20 mouse cellular contexts compared by ENCODE assay signal in genomic region chr6:72248150-72248914, GRCm38 (mm10). TPM values are rescaled to one million over a fixed set of nuclear protein-coding genes. Genes with fewer than 3 reads are reported as not detected.
DNase-seq lines count a peak whose midpoint lies in the region; ATAC-seq lines count a peak whose summit lies in the region.
"Had no signal": no experiment of that assay in that cellular context is flagged by ENCODE, and none has a peak within 500 bp of the region (broad histone marks: within the 10 kb centered on the region; RNA-seq: fewer than 3 reads in every experiment).

No protein-coding gene starts in this region.

- H3K27me3 ChIP-seq in kidney, embryonic 15.5 days = no peaks in the 10 kb centered on the region
- no peaks in the 10 kb centered on the region for H3K27me3 ChIP-seq in neural tube, embryonic 14.5 days (ENCODE audit: control insufficient read depth, insufficient read depth, low read length)
- H3K27me3 ChIP-seq in neural tube, embryonic 15.5 days (replicated peaks) = 0 out of 2 replicates have a peak, but pooled peaks cover 2% of the 10 kb centered on the region
- H3K27me3 ChIP-seq in embryonic facial prominence, embryonic 14.5 days (replicated peaks; ENCODE audit: control insufficient read depth, insufficient read depth, low read length) = no peaks in the 10 kb centered on the region; the same call in 1 of the 2 replicates
- H3K27me3 ChIP-seq: lung, embryonic 15.5 days; midbrain, embryonic 15.5 days; Patski had no signal

- no peak overlapping the region for H3K9ac ChIP-seq in kidney, embryonic 15.5 days
- H3K9ac ChIP-seq in neural tube, embryonic 14.5 days (replicated peaks; ENCODE audit: low read depth, low read length) = no peak overlapping the region
- no peak overlapping the region for H3K9ac ChIP-seq in neural tube, embryonic 15.5 days (replicated peaks)
- no peak overlapping the region for H3K9ac ChIP-seq in embryonic facial prominence, embryonic 14.5 days (ENCODE audit: low read depth, low read length)
- H3K9ac ChIP-seq: forebrain, postnatal 0 days; liver, embryonic 12.5 days; lung, embryonic 15.5 days; midbrain, embryonic 15.5 days had no signal

- no peaks in the 10 kb centered on the region for H3K36me3 ChIP-seq in kidney, embryonic 15.5 days
- H3K36me3 ChIP-seq in neural tube, embryonic 14.5 days (ENCODE audit: control insufficient read depth, insufficient read depth, low read length) = no peaks in the 10 kb centered on the region
- H3K36me3 ChIP-seq in neural tube, embryonic 15.5 days = no peaks in the 10 kb centered on the region
- no peaks in the 10 kb centered on the region for H3K36me3 ChIP-seq in embryonic facial prominence, embryonic 14.5 days (ENCODE audit: control insufficient read depth, insufficient read depth, low read length)
- H3K36me3 ChIP-seq: liver, embryonic 12.5 days; lung, embryonic 15.5 days; midbrain, embryonic 15.5 days had no signal

- no peak overlapping the region for H3K4me2 ChIP-seq in kidney, embryonic 15.5 days
- H3K4me2 ChIP-seq in neural tube, embryonic 14.5 days (ENCODE audit: low read depth, low read length) = no peak overlapping the region
- H3K4me2 ChIP-seq in neural tube, embryonic 15.5 days = no peak overlapping the region
- H3K4me2 ChIP-seq in embryonic facial prominence, embryonic 14.5 days (ENCODE audit: low read depth, low read length) = no peak overlapping the region
- H3K4me2 ChIP-seq: liver, embryonic 12.5 days; lung, embryonic 15.5 days; midbrain, embryonic 15.5 days had no signal

- WGBS in kidney, embryonic 15.5 days = 37% methylated on average over 15 of the region's 15 CpGs
- WGBS in neural tube, embryonic 14.5 days = 80% methylated on average over 15 of the region's 15 CpGs
- WGBS in neural tube, embryonic 15.5 days = 79% methylated on average over 15 of the region's 15 CpGs
- 35% methylated on average over 15 of the region's 15 CpGs for WGBS in embryonic facial prominence, embryonic 14.5 days

- H3K4me1 ChIP-seq in kidney, embryonic 15.5 days = peaks cover 36% of the 10 kb centered on the region
- no peaks in the 10 kb centered on the region for H3K4me1 ChIP-seq in neural tube, embryonic 14.5 days (ENCODE audit: control insufficient read depth, insufficient read depth, low read length)
- H3K4me1 ChIP-seq in neural tube, embryonic 15.5 days = peaks cover 25% of the 10 kb centered on the region
- peaks cover 41% of the 10 kb centered on the region for H3K4me1 ChIP-seq in embryonic facial prominence, embryonic 14.5 days (ENCODE audit: control insufficient read depth, insufficient read depth, low read length)

- ATAC-seq in kidney, embryonic 15.5 days (replicated peaks; ENCODE audit: low FRiP score) = peak; percentile 48; the same call in 1 of the 2 replicates
- 0 out of 2 replicates have a peak, but pooled peaks have one; percentile 16 for ATAC-seq in neural tube, embryonic 14.5 days (ENCODE audit: low read depth)
- no peak for ATAC-seq in neural tube, embryonic 15.5 days (ENCODE audit: low FRiP score)
- peak; percentile 75 for ATAC-seq in embryonic facial prominence, embryonic 14.5 days (ENCODE audit: low read depth)
- ATAC-seq: activated CD4-positive, CD25-positive, alpha-beta regulatory T cell, adult 4 months; forebrain, postnatal 0 days; liver, embryonic 12.5 days; midbrain, embryonic 15.5 days; Patski had no signal

- no peaks in the 10 kb centered on the region for H3K9me3 ChIP-seq in kidney, embryonic 15.5 days (replicated peaks)
- no peaks in the 10 kb centered on the region for H3K9me3 ChIP-seq in neural tube, embryonic 14.5 days (ENCODE audit: control insufficient read depth, low read length)
- no peaks in the 10 kb centered on the region for H3K9me3 ChIP-seq in neural tube, embryonic 15.5 days (replicated peaks)
- H3K9me3 ChIP-seq in embryonic facial prominence, embryonic 14.5 days (ENCODE audit: control insufficient read depth, low read length) = no peaks in the 10 kb centered on the region
- H3K9me3 ChIP-seq: liver, embryonic 12.5 days; lung, embryonic 15.5 days; midbrain, embryonic 15.5 days had no signal

- no peak overlapping the region for H3K4me3 ChIP-seq in kidney, embryonic 15.5 days (replicated peaks)
- H3K4me3 ChIP-seq in neural tube, embryonic 14.5 days (ENCODE audit: low read depth, low read length) = no peak overlapping the region
- H3K4me3 ChIP-seq in neural tube, embryonic 15.5 days (replicated peaks) = no peak overlapping the region
- no peak overlapping the region for H3K4me3 ChIP-seq in embryonic facial prominence, embryonic 14.5 days (ENCODE audit: low read depth, low read length)
- H3K4me3 ChIP-seq: liver, embryonic 12.5 days; lung, embryonic 15.5 days; midbrain, embryonic 15.5 days had no signal

- DNase-seq in kidney, adult 11 months = no peak
- peak; percentile 91 for DNase-seq in embryonic facial prominence, embryonic 14.5 days (ENCODE audit: low spot score)
- DNase-seq in mesoderm, embryonic 11.5 days (ENCODE audit: low read depth, low spot score) = peak; percentile 65
- no peak for DNase-seq in cerebellum, postnatal 4 days (ENCODE audit: low spot score in 2 of 2)
- no peak for DNase-seq in left cerebral cortex, adult 11 months (ENCODE audit: low spot score)
- DNase-seq: adrenal gland, postnatal 25 days; cerebellum, adult 8-10 months; forebrain, postnatal 0 days; gastrocnemius, postnatal 10 days; thymus, postnatal 14 days had no signal

- H3K27ac ChIP-seq in kidney, embryonic 15.5 days = no peak overlapping the region
- no peak overlapping the region for H3K27ac ChIP-seq in neural tube, embryonic 14.5 days (ENCODE audit: low read depth, low read length)
- no peak overlapping the region for H3K27ac ChIP-seq in neural tube, embryonic 15.5 days (replicated peaks)
- H3K27ac ChIP-seq in embryonic facial prominence, embryonic 14.5 days (replicated peaks; ENCODE audit: low read depth, low read length) = no peak overlapping the region; the same call in 1 of the 2 replicates
- H3K27ac ChIP-seq: liver, embryonic 12.5 days; lung, embryonic 15.5 days; midbrain, embryonic 15.5 days had no signal

RNA-seq across cellular contexts. Expression of gene Atoh8, which starts 13.0 kb away (rescaled TPM):
- 18.5 and 18.9 TPM in 2 replicates for polyA plus RNA-seq in kidney, embryonic 15.5 days (2015; fragmentation: Nextera tagmentation; extraction: Ambion mirVana)
- 1.1 and 2.4 TPM in 2 replicates for polyA plus RNA-seq in neural tube, embryonic 14.5 days (2014; fragmentation: Nextera tagmentation; extraction: Ambion mirVana)
- polyA plus RNA-seq in neural tube, embryonic 15.5 days (2015; fragmentation: Nextera tagmentation; extraction: Ambion mirVana) = 3.1 and 5.1 TPM in 2 replicates
- polyA plus RNA-seq in embryonic facial prominence, embryonic 14.5 days (2014; fragmentation: Nextera tagmentation; extraction: Ambion mirVana) = 12.1 and 12.9 TPM in 2 replicates
- polyA plus RNA-seq: activated CD4-positive, CD25-positive, alpha-beta regulatory T cell, adult 4 months had no signal

RNA-seq across cellular contexts. Expression of gene Sftpb, which starts 56.1 kb away (rescaled TPM):
- polyA plus RNA-seq in kidney, embryonic 15.5 days (2015; fragmentation: Nextera tagmentation; extraction: Ambion mirVana) = not detected in 2 replicates
- polyA plus RNA-seq in neural tube, embryonic 14.5 days (2014; fragmentation: Nextera tagmentation; extraction: Ambion mirVana) = not detected in 2 replicates
- polyA plus RNA-seq in neural tube, embryonic 15.5 days (2015; fragmentation: Nextera tagmentation; extraction: Ambion mirVana) = 0.13 and 0.40 TPM in 2 replicates
- not detected in 2 replicates for polyA plus RNA-seq in embryonic facial prominence, embryonic 14.5 days (2014; fragmentation: Nextera tagmentation; extraction: Ambion mirVana)
- polyA plus RNA-seq: activated CD4-positive, CD25-positive, alpha-beta regulatory T cell, adult 4 months; cortical plate, adult 2 months; hindbrain, embryonic 11.5 days; liver, embryonic 12.5 days had no signal

Comparison
In these comparisons a context has a peak if more than half of its experiments do, and no peak if none do; other contexts are left out.
1. DNase-seq: peak in embryonic facial prominence, embryonic 14.5 days (single experiment) and mesoderm, embryonic 11.5 days (single experiment); none in kidney, adult 11 months (single experiment), cerebellum, postnatal 4 days (0 of 2) and left cerebral cortex, adult 11 months (single experiment).